Mouse (Mus musculus) retina, adult 2 months (tissue): ENCODE results near the gene Prph.
"Not testable (repeated sequence)": the region's sequence is repeated elsewhere in the genome, so short reads cannot be mapped to it uniquely, and the experiment has no call there.

Experiments used
- DNase-seq: peaks from one replicate; pipeline ENCODE4 v3.0.0-alpha.2; 2012; ENCODE audit warnings: low read depth, low spot score

Prph gene

DNA sequence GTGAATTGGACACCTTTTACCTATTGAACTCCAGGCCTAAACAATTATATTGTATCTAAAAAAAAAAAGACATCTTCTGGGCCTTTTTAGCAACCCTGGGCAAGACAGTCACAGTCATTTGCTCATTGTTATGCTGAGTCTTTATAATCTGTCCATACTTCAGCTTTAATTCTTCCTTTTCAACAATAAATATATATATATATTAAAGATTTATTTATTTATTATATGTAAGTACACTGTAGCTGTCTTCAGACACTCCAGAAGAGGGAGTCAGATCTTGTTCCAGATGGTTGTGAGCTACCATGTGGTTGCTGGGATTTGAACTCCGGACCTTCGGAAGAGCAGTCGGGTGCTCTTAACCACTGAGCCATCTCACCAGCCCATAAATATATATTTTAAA lies 21.0 kb downstream of the Prph start:
- not testable (repeated sequence) for DNase-seq

GRCm38 (mm10) chr15:99078181-99078910 lies 23.4 kb downstream of the Prph start:
- no peak for DNase-seq

- no peak for DNase-seq
Observed at GRCm38 (mm10) chr15:99079804-99080203, 24.8 kb downstream of the Prph start.

DNA sequence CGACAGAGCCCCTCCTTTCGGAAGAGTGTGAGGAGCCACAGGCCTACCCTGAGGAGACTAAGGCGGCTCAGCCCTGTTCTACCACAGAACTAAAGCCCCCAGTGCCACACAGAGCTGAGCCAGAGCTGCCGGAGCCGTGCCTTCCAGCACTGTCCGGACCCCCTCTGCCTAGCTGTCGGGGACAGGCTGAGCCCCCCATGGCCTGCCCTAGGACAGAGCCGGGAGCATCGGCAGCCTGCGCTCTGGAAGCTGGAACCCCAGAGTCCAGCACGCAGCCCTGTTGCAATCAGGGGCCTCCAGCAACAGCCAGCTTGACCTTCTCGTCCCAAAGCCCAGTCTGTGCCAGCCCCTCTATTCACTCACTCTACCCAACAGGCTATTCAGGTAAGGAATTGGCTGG lies 27.3 kb downstream of the Prph start:
- no peak for DNase-seq

DNA sequence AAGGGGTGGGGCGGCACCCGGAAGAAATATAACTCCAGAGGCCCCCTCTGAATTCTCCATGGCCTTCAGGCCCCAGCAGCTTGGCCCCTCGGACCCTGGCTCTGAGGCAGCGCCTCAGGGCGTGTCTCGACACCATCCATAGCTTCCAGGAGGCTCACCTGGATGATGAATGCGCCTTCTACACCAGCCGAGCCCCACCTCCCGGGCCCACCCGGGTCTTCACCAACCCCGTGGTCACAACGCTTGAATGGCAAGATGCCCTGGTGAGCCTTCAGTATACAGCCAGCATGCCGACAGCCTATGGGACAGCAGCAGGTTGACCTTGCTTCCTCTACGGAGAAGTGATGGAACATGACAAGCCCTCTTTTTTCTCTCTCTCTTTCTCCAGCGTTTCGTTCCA lies 27.9 kb downstream of the Prph start:
- DNase-seq = no peak

- no peak for DNase-seq
Observed at GRCm38 (mm10) chr15:99083258-99083657, 28.3 kb downstream of the Prph start.

- no peak for DNase-seq
Observed at GRCm38 (mm10) chr15:99083867-99084557, 29.0 kb downstream of the Prph start.

GRCm38 (mm10) chr15:99084618-99085017 lies 29.6 kb downstream of the Prph start:
- no peak for DNase-seq

- DNase-seq = no peak
Observed at GRCm38 (mm10) chr15:99085997-99086396, 31.0 kb downstream of the Prph start.

DNA sequence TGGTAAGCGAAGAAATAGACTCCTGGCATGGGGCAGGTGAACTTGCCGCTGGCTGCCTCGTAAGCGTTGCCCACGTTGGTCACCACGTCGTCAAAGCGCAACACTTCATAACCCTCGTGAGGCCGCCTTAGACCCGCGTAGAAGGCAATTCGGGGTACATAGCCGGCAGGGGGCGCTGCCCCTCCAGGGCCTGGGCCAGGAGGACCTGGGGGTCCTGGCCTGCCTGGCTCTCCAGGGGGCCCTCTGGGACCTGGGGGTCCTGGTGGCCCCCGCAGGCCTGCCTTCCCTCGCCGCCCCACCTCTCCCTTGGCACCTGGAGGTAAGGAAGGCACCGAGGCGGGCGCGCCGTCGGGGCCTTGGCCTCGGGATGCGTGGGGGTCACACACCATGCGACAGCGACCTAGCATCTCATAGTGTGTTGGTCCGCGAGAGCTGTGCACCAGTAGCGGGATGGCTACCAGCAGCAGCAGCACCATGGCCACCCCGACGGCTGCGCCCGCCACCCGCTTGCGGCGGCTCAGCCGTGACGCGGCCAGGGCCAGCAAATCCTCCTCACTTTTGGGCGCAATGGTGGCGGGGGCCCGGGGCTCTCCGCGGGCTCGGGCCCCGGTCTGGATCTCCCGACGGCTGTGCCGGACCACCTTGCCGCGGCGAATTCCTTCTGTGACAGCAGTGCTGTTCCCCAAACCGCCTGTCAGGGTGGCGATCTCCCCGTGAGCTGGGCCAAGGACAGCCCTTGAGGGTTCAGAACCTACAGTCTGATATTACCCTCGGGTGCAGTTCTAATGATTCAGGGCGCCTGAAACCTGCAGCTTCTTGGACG lies 32.5 kb downstream of the Prph start, which contains the start of gene C1ql4:
C1ql4 (minus strand) TSS at position 565 of the 823 bp plus-strand sequence.
- DNase-seq = no peak

DNA sequence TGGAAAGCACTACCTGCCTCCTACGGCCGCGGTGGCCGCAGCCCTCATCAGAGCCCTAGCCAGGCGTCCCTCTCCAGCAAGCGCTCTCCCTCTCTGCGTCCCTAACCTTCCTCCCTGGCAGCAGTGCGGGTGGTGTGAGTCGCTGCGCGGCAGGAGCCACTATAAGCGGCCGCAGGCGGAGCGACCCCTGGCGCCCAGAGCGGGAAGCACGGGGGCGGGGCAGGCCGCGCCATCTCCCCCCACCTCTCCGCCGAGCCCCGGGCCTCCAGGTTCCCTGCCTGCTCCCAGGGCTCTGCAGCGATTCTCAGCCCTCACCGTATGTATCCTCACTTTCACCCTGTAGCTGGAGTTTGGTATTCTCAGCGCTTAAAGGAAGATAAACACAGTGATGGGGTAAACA lies 33.3 kb downstream of the Prph start:
- DNase-seq = no peak

DNA sequence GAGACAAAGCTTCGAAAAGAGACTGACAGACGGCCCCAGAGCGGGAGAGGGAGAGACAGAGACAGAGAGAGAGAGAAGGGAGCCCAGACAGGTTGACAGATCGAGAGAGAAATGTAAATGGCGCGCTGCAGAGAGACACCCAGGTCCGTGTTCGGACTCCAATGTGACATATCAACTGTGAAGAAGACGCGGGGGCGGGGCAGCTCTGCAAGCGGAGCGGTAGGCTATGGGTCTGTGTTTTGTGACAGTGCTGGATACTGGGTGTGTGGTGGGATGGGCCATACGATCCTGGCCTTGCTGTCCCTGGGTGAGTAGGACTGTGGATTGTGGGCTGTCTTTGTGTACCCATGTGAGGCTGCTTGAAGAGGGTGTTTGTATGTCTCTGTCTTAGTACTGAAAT lies 34.1 kb downstream of the Prph start:
- DNase-seq = no peak

DNA sequence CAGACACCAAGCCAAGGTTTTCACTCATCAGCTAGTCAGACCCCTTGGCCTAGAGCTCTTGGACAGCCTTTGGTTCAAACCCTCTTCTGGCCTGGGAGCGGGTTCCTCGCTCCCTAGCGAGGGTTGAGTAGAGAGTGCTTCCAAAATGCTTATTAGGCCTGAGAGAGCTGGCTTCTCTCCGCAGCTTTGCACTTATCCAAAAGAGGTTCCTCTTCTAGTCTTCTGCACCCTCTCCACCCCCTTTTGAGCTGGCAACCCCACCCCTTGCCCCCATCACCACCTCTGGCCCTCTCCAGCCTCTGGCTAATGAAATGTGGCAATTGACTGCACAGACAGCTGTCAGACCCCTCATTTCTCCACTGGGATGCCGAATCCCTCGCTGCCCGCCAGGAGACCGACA lies 37.9 kb downstream of the Prph start, which contains the start of gene Dnajc22:
Dnajc22 (plus strand) TSS at position 301 of the 400 bp plus-strand sequence.
- DNase-seq = no peak

GRCm38 (mm10) chr15:99093291-99094258 lies 38.6 kb downstream of the Prph start:
- DNase-seq = no peak

- DNase-seq = no peak
Observed at GRCm38 (mm10) chr15:99094631-99095270, 39.8 kb downstream of the Prph start.

DNA sequence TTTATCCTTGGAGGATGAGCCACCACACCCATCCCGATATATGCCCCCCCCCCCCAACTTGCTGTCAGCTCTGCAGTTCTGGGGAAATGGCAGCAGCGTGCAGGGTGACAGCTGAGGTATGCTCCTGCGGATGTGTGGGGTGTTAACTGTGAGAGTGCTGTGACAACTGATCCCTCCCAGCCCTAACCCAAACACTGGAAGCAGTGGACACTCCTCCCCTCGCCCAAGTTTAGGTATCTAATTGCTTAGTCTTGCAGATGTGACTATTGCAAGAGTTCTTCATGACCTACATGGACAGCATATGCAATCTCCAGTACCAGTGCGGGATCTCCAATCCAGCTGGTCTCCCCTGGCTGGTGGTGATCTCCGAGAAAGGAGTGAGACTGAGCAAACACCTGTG lies 40.4 kb downstream of the Prph start:
- no peak for DNase-seq

DNA sequence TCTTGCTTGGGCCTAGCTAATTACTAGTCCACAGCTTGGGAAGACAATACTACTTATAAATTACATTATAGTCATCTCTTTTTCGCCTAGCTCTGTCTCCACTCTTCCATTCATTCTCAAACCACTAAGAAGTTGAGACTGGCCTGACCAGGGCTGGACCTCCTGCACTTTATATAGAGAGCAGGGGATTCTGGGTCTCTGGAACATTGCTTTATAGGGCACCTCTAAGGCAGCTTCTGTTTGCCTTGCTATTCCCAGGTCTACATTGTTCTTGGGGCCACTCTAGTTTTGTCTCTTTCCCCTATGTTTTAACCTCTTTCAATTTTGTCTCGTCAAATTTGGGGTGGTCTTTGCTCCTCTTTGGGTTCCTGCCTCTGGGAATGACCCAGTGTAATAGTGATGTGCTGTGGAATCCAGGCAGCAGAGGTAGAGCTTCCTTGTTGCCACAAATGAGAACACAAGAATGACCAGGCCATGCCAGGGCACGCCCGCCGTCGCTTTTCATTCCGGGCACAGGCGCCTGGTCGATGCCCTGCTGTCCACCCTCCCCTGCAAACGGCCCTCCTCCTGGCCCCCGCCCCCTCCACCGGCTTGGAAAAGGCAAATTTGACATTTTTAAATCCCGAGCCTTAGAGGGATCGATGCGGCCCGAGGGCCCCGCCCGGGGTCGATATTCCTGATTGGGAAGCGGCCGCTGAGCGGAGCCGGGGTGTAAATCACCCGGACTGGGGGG lies 41.3 kb downstream of the Prph start:
- no peak for DNase-seq

GRCm38 (mm10) chr15:99096831-99097500 lies 42.0 kb downstream of the Prph start:
- no peak for DNase-seq

DNA sequence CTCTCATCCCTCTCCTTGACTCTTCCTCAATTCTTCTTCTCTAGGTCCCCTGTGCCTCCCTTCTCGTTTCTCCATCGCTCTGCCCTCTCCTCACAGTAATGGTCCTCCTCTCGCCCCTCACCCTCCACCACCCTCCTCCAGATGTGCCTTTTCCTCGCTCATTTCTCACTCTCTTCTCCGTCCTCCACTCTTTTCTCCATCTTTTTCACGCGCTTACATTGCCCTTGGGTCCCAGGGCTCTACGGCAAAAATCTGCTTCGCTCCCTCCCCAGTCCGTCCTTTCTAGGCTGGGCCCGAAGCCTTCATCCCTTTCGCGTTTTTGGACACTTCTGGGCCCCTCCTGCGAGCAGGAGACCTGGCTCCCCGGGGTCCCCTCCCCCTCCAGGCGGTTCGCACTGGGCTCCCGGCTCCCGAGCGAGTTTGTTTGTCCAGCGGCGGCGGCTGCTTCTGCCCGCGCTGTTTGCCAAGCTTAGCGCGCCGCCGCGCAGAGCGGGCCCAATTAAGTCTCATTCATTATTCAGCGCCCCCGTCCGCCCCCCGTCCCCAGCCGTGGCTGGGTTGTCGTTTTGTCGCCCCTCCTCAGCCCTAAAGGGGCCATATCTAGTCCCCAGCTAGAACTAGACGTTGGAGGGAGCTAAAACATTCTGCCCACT lies 43.0 kb downstream of the Prph start:
- no peak for DNase-seq
